Mouse (Mus musculus) thymus, adult 2 months (tissue): ENCODE data around the gene D130043K22Rik. TPM values are rescaled to one million over a fixed set of nuclear protein-coding genes. Genes with fewer than 3 reads are reported as not detected.
A peak's percentile ranks its signal among the peaks of the same experiment; 100 is the strongest.

Experiments used
- DNase-seq: peaks from one replicate; pipeline ENCODE4 v3.0.0; 2021
- H3K27ac ChIP-seq: fragments of 200-500 bp; 2 replicates; pipeline ENCODE4 v1.5.1; 2012; ENCODE audit warnings: low read length, control low read depth; ENCODE audit not compliant: control insufficient read depth, insufficient read depth
- H3K27me3 ChIP-seq: fragments of 200-500 bp; 2 replicates; pipeline ENCODE4 v1.6.1; 2012; ENCODE audit warnings: mild to moderate bottlenecking, low read length, moderate library complexity, mixed read lengths; ENCODE audit not compliant: control insufficient read depth, insufficient read depth
- H3K36me3 ChIP-seq: fragments of 200-500 bp; 2 replicates; pipeline ENCODE4 v1.6.1; 2012; ENCODE audit warnings: mild to moderate bottlenecking, low read length, moderate library complexity; ENCODE audit not compliant: control insufficient read depth, insufficient read depth
- H3K4me1 ChIP-seq: fragments of 200-500 bp; replicated peaks from 2 replicates; pipeline ENCODE4 v1.6.1; 2012; ENCODE audit warnings: low read length; ENCODE audit not compliant: control insufficient read depth, insufficient read depth
- H3K4me3 ChIP-seq: fragments of 200-500 bp; 2 replicates; pipeline ENCODE4 v1.5.1; 2012; ENCODE audit warnings: mild to moderate bottlenecking, low read length, control low read depth, moderate library complexity; ENCODE audit not compliant: control insufficient read depth, insufficient read depth
- CTCF ChIP-seq: fragments of 200-500 bp; IDR thresholded peaks from 2 replicates; pipeline ENCODE4 v1.5.1; 2012; ENCODE audit warnings: mild to moderate bottlenecking, control low read depth, low read length, moderate library complexity, borderline replicate concordance; ENCODE audit not compliant: control insufficient read depth, poor library complexity, insufficient read depth; ENCODE audit errors: extremely low read depth
- POLR2A ChIP-seq: fragments of 200-500 bp; IDR thresholded peaks from 2 replicates; pipeline ENCODE4 v1.6.1; 2012; ENCODE audit warnings: mild to moderate bottlenecking, low read length, control low read depth, moderate library complexity; ENCODE audit not compliant: control insufficient read depth, poor library complexity, insufficient read depth; ENCODE audit errors: extremely low read depth
- WGBS: fragments of 180-500 bp; shearing (Covaris S2); methylation state at CpG from one replicate; pipeline ENCODE4 v1.1.7; 2018; 5-methylcytosine and 5-hydroxymethylcytosine counted together
- polyA plus RNA-seq: library from polyadenylated mRNA; depleted of rRNA; stranded (reverse); fragments of >200 nt; gene quantifications from 2 replicates; pipeline ENCODE4 v1.2.3, GENCODE M21; 2012; rRNA removed

Gene D130043K22Rik
- 0.12 and 0.13 TPM in 2 replicates for polyA plus RNA-seq

GRCm38 (mm10) chr13:24844983-24845955 is at the start of gene D130043K22Rik:
Gene D130043K22Rik, plus strand, starts transcription at chr13:24845135.
- TF ChIP-seq POLR2A (no peak), CTCF (no peak)
- Histone ChIP-seq H3K36me3 (peaks cover 15% of the 10 kb centered on the region), H3K4me1 (peaks cover 6% of the 10 kb centered on the region), H3K27me3 (no peaks in the 10 kb centered on the region), H3K27ac (no peak within 1 kb of the TSS), H3K4me3 (no peak within 1 kb of the TSS; the same call in 1 of the 2 replicates)
- peak; percentile 37 for DNase-seq
- 22% methylated on average over 40 of the region's 40 CpGs for WGBS

- Histone ChIP-seq H3K27ac (no peak overlapping the region), H3K4me1 (peaks cover 7% of the 10 kb centered on the region), H3K36me3 (no peaks in the 10 kb centered on the region), H3K4me3 (no peak overlapping the region), H3K27me3 (no peaks in the 10 kb centered on the region)
- WGBS, result 99% methylated on average over 4 of the region's 4 CpGs
- DNase-seq, result no peak
- TF ChIP-seq CTCF (no peak), POLR2A (no peak)
These were observed 46.2 kb upstream of the D130043K22Rik start for GRCm38 (mm10) chr13:24798686-24799085.

- no peak overlapping the region for H3K27ac ChIP-seq
- no peak for DNase-seq
- TF ChIP-seq CTCF (no peak), POLR2A (no peak)
- H3K4me1 ChIP-seq, result peaks cover 7% of the 10 kb centered on the region
- WGBS, result 89% methylated on average over 5 of the region's 5 CpGs
- no peak overlapping the region for H3K4me3 ChIP-seq
- H3K36me3 ChIP-seq, result no peaks in the 10 kb centered on the region
- no peaks in the 10 kb centered on the region for H3K27me3 ChIP-seq
These were observed 45.6 kb upstream of the D130043K22Rik start for GRCm38 (mm10) chr13:24799378-24799777.

GRCm38 (mm10) chr13:24799925-24800673 is 44.8 kb upstream of the D130043K22Rik start:
- Histone ChIP-seq H3K36me3 (peaks cover 3% of the 10 kb centered on the region; the same call in 1 of the 2 replicates), H3K27ac (peak overlapping the region; percentile 71), H3K4me1 (peaks cover 7% of the 10 kb centered on the region), H3K27me3 (no peaks in the 10 kb centered on the region), H3K4me3 (peak overlapping the region; percentile 40)
- TF ChIP-seq CTCF, result no peak
- no peak for TF ChIP-seq POLR2A
- under 1% methylated on average over 31 of the region's 31 CpGs for WGBS
- peak; percentile 41 for DNase-seq

- peak overlapping the region; percentile 95 for H3K27ac ChIP-seq
- peaks cover 8% of the 10 kb centered on the region for H3K36me3 ChIP-seq
- DNase-seq, result peak; percentile 97
- WGBS, result under 1% methylated on average over 42 of the region's 42 CpGs
- H3K4me1 ChIP-seq, result peaks cover 7% of the 10 kb centered on the region
- TF ChIP-seq POLR2A, result peak; percentile 99
- no peak for TF ChIP-seq CTCF
- H3K27me3 ChIP-seq, result no peaks in the 10 kb centered on the region
- H3K4me3 ChIP-seq, result peak overlapping the region; percentile 90
These were observed 44.1 kb upstream of the D130043K22Rik start for GRCm38 (mm10) chr13:24800674-24801307.
